Mouse (Mus musculus): Measurements from ENCODE around the gene Ell2.

The Ell2 gene

GRCm38 (mm10) chr13:75770744-75771143, 64.2 kb downstream of the Ell2 start:
- DNase-seq: no peak

GRCm38 (mm10) chr13:75771404-75771803, 64.8 kb downstream of the Ell2 start:
- DNase-seq: no peak

- DNase-seq: no peak
These were observed 65.6 kb downstream of the Ell2 start for GRCm38 (mm10) chr13:75771984-75772730.

DNA sequence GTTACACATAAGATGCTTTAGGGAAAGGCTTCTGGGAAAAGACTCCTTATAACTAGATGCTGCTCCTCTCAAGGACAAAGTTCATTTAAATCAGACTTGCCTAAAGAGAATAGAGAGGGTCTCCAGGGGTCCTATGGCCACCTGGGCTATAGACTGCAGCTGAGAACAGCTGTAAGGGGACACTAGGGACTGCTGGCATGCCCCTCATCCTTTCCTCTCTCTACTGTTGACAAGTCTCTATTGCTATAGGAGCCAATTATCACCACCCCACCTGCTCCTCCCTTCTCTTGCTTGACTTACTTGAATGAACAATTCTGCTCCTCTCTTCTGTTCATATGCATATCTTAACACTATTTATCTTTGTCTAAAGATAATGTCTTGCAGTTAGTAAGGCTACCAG, 69.4 kb downstream of the Ell2 start:
- DNase-seq: no peak

GRCm38 (mm10) chr13:75776692-75777091, 70.1 kb downstream of the Ell2 start:
- DNase-seq: no peak

DNA sequence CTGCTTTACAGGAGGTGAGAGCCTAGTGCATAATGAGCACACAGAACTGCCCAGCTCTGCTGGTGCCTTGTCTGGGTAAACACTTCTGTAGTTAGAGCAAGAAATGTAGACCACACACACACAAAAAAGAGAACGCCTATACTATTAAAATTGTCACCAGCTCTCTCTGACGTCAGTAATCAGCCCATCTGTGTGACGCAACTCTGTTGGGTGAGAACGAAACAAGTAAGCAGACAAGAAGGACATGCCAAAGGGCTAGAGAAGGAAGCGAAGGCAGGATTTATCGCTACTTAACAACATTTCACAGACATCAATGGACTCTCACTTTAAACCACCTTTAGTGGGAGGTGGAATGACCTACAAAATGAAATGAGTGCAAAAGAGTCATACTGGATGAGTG, 71.6 kb downstream of the Ell2 start:
- DNase-seq: no peak

GRCm38 (mm10) chr13:75779169-75779568, 72.6 kb downstream of the Ell2 start:
- DNase-seq: no peak

DNA sequence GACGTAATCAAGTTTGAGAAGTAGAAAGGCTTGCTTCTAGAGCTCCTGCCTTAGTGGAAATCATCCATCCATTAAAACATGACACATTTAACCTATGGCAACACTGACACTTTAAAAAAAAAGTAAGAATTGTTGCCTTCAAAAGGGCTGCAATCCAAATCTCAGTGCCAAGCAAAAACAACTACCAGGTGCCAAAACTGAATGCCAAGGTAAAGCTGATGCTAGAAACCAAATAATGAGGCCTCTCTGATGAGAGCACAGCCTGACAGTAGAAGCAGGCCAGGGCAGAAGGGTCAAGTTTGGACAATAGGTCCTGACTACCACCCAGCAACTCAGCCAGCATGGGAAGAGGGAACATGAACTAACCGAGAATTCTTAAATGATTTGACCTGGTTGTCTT, 73.5 kb downstream of the Ell2 start:
- DNase-seq: no peak

DNA sequence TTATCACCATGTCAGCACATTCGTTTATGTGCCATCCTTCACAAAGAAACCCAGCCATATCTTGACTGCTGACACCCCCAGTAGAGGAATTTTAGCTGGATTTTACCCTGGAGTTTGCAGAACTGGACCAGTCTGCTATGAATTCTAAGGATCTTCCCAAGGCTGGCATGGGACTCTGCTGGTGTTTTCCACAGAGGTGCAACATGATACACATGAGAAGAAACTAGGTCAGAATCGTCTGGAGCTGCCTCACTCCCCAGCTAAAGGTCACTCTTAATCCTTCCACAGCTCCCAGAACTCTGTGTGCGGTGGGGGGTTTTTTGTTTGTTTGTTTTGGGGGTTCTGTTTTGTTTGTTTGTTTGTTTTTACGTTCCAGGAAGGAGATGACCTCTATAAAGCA, 79.2 kb downstream of the Ell2 start:
- DNase-seq: no peak

GRCm38 (mm10) chr13:75786264-75786663, 79.7 kb downstream of the Ell2 start:
- DNase-seq: no peak

- DNase-seq: no peak
These were observed 80.8 kb downstream of the Ell2 start for GRCm38 (mm10) chr13:75787364-75787763.

GRCm38 (mm10) chr13:75788178-75788577, 81.6 kb downstream of the Ell2 start:
- no peak for DNase-seq

DNA sequence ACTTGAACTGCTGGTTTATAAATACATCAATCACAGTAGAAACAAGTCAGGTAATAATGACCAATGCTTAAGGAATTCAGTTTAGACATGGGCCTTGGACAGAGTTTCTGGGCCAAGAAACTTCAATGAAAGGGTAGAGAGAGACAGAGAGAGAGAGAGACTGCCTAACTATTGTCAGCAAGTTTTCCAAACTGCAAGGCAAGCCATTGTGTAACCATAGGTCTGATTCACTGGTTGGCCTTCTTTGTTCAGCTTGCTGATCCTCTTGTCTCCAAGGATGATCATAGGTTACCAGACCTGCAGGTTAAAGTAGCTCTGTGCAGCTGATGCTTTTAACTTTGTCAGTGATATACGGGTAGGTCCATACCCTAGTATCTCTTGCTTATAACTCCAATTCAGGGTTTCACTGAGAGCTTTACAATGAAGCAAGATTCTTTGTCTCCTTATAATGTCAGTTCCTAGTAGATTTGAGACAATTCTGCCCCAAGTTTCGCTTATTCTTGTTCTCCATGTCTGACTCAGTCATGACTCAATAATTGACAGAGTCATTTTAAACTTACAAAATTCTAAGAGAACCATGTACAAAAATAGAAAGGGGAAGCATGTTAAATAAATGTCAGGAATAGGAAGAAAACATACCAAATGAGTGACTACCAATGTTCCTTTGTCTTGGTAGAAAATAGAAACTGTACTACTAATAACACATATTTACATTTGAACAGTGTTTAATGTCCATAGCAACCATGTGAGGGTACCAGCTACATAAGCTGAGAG, 82.7 kb downstream of the Ell2 start:
- no peak for DNase-seq

GRCm38 (mm10) chr13:75790550-75791205, 84.1 kb downstream of the Ell2 start:
- no peak for DNase-seq

DNA sequence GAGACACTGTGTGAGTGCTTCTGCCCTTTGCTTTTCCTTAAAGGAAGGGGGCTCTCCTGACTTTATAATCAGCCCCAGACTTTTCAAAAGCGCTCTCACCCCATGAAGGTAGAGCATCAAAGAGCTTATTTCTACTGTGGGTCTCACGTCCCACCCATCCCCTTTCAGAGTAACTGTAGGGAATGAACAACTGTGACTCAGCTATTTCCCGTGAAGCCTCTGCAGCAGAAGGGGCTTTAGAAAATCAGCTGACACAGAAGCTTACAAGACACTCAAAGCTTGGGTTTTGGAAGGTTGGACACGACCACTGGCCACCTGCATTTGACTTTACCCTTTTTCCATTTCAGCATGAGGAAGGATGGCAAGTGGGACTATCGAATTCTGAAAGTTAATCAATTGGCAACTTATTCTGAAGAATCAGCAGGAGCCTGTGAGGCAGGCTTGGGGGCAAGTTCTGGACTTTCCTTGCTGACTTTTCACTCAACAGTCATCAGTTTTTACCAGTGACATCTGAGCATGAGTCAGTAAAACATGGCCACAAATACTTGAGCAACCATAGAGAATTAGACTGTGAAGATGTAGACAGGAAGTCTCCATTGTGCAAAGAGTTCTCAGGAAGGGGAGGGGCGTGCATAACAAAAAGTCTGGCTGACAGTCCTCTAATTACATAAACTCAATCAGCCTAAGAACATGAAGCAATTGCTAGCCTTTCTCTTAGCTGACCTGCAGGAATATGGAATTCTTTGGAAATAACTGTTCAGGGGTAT, 87.5 kb downstream of the Ell2 start:
- DNase-seq: no peak

DNA sequence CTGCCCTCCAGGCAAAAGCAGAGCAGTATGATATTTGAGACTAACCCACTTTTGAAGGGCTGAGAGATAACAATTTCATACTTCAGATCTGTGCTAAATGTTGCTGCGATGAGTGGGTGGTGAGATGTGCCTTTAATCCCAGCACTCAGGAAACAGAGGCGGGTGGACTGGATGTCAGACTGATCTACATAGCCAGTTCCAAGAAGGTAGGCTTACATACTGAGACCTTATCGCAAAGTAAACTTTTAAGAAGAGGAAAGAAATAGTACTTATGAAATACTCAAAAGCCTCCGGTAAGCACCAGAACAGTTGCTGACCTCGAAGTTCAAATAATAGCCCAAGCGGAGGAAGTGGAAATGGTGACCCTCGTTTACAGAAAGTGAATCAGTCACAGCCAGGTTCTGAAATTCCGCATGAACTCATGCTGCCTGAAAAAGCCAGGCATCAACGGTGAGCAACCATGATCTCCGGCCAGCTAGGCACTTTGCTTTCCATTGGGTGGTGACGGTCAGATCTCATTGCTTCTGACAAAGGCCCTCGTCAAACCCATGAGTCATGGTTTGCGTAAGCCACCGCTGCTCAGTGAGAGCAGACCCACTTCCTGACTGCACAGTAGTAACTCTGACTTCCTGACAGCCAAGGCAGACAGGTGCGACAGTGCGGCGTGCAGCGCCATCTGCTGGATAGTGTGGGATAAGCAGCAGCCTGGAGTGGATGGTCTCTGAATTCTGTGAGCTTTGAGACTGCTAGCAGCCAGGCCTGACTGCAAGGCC, 91.0 kb downstream of the Ell2 start:
- peak; percentile 92 to 93 for DNase-seq

DNA sequence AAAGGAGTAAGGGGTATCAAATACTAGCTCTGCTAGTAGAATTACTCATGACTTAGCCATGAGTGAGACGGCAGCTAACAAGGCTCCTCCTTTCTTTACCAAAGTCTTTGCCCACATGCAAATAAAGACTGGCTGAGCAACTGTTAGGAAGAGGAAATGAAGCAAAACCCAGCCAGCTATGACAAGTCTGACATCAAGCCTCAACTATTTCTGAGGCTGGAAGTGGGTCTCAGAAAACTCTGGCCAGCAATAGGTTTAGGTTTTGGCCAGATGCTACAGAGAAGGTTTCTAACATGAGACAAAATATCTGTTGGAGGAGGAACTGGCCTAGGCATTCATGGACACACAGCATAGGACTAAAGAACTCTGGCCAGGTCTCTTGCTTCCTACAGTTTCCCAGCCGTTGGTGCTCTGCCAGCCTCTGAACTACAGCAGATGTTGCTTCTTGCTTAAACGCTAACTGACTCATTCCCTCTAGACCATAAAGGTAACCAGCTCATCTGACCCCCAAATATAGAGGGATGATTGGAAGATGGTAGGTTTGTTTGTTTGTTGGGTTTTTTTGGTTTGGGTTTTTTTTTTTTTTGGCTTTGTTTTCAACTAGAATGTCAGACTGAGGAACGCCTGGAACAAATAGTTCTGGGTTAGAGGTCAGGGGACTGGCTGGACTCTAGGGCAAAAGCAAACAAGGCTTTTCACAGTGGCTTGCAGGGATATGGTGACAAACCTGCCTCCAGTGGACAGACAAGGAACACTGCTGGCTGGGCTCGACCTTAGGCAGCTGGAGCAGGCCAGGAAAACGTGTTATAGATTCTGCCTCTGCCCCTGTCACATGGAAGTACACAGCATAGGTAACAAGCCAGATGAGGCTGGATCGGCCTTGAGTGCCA, 92.1 kb downstream of the Ell2 start:
- DNase-seq: no peak

- no peak for DNase-seq
These were observed 92.9 kb downstream of the Ell2 start for GRCm38 (mm10) chr13:75799421-75799820.

- DNase-seq: no peak
These were observed 101.4 kb downstream of the Ell2 start for GRCm38 (mm10) chr13:75807969-75808368.

DNA sequence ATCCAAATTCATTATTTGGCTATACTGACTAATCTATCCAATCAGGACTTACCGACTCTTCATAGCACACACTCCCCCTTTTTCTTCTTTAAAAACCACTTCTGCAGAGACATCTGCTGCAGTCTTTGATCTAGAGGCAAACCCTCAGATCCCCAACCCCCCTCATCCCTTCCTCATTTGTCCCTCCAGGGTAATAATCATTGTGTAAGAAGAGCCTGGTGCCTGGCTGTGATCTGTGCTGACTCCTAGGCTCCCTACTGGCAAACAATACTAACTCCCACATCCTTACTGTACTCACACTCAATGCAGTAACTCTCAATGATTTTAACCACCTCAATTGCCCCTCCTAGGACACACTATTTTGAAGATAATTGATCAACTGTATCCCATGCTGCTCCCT, 103.4 kb downstream of the Ell2 start:
- no peak for DNase-seq

DNA sequence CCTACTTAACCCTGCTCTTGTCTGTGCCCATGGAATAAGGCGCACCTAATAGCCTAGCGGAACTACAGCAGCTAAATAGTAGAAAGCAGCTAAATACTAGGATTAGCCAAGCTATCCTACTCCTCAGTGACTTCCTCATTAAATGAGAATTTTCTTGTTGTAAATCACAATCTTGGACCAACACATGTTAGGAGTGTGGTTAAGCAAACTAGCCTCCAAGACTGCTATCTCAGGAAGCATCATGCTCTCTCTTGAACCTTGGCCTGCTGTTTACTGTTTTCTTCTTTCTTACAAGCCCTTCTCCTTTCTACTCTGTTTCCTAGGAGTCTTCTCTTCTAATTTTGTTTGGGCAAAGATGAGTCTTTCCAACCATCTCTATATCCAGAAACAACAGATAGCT, 110.6 kb downstream of the Ell2 start:
- DNase-seq: no peak

Measured in cerebellum, postnatal 25 days (tissue).